Comparison of ENCODE assay signal across 30 mouse cellular contexts in the genomic region with DNA sequence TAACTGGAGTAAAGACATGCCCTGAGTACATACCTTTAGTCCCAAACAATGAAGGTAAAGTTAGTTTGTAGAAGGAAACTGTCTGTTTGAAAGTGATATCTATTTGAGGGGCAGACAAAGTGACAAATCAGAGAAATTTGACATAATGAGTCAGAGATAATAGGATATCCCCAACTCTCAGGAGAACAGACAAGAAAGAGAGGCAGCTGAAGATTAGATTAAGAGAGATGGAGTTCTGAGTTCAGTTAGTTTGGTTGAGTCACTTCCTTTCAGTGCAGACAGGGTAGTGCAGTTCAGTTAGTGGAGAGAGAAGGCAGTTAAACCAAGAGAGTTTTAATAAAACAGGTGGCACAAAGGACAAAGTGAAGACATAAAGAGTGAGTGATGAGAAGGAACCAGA.
"Had no signal": no experiment of that assay in that cellular context is flagged by ENCODE, and none has a peak within 500 bp of the region (broad histone marks: within the 10 kb centered on the region; RNA-seq: fewer than 3 reads in every experiment).

No protein-coding gene starts in this region.

- H3K27me3 ChIP-seq: heart, embryonic 12.5 days; heart, embryonic 13.5 days; heart, embryonic 15.5 days; hindbrain, embryonic 12.5 days; hindbrain, embryonic 13.5 days; hindbrain, embryonic 15.5 days; intestine, embryonic 15.5 days; kidney, embryonic 15.5 days had no signal

- H3K4me1 ChIP-seq: heart, embryonic 12.5 days; heart, embryonic 13.5 days; heart, embryonic 15.5 days; hindbrain, embryonic 10.5 days; hindbrain, embryonic 12.5 days; hindbrain, embryonic 13.5 days; hindbrain, embryonic 15.5 days; intestine, embryonic 15.5 days; kidney, embryonic 15.5 days had no signal

- H3K27ac ChIP-seq: heart, embryonic 13.5 days; heart, embryonic 15.5 days; hindbrain, embryonic 10.5 days; hindbrain, embryonic 12.5 days; hindbrain, embryonic 13.5 days; hindbrain, embryonic 14.5 days; hindbrain, embryonic 15.5 days; hindbrain, postnatal 0 days; intestine, embryonic 15.5 days; kidney, embryonic 15.5 days; kidney, postnatal 0 days; layer of hippocampus, adult 2 months; left cerebral cortex, adult 2 months had no signal

- H3K9me3 ChIP-seq: heart, embryonic 12.5 days; heart, embryonic 13.5 days; heart, embryonic 15.5 days; hindbrain, embryonic 10.5 days; hindbrain, embryonic 12.5 days; hindbrain, embryonic 13.5 days; hindbrain, embryonic 15.5 days; intestine, embryonic 15.5 days; kidney, embryonic 15.5 days had no signal

- H3K9ac ChIP-seq: heart, embryonic 12.5 days; heart, embryonic 13.5 days; heart, embryonic 15.5 days; hindbrain, embryonic 12.5 days; hindbrain, embryonic 13.5 days; hindbrain, embryonic 14.5 days; hindbrain, embryonic 15.5 days; intestine, embryonic 15.5 days; kidney, embryonic 15.5 days had no signal

- DNase-seq: heart, postnatal 10 days; heart, postnatal 14 days; heart, postnatal 36 days; heart, postnatal 4 days; kidney, adult 11 months; kidney, adult 18-20 months; kidney, adult 2 months; kidney, adult 8-10 months; kidney, adult 9 months; kidney, postnatal 10 days; kidney, postnatal 14 days; kidney, postnatal 25 days; kidney, postnatal 36 days; kidney, postnatal 4 days; layer of hippocampus, adult 9-11 months; layer of hippocampus, postnatal 36 days had no signal

- H3K4me3 ChIP-seq: heart, embryonic 12.5 days; heart, embryonic 13.5 days; heart, embryonic 15.5 days; hindbrain, embryonic 10.5 days; hindbrain, embryonic 12.5 days; hindbrain, embryonic 13.5 days; hindbrain, embryonic 15.5 days; intestine, embryonic 15.5 days; kidney, embryonic 15.5 days; layer of hippocampus, adult 2 months; left cerebral cortex, adult 2 months had no signal

- H3K36me3 ChIP-seq: heart, embryonic 12.5 days; heart, embryonic 13.5 days; heart, embryonic 15.5 days; hindbrain, embryonic 10.5 days; hindbrain, embryonic 12.5 days; hindbrain, embryonic 13.5 days; hindbrain, embryonic 15.5 days; intestine, embryonic 15.5 days; kidney, embryonic 15.5 days had no signal
